Mouse (Mus musculus) testis, adult 2 months (tissue): ENCODE results near the gene 6430548M08Rik. TPM values are rescaled to one million over a fixed set of nuclear protein-coding genes. Genes with fewer than 3 reads are reported as not detected.

Source experiments
- H3K27ac ChIP-seq: fragments of 200-500 bp; 2 replicates; pipeline ENCODE4 v1.5.1; 2012; ENCODE audit warnings: low read depth, low read length; ENCODE audit not compliant: control insufficient read depth, insufficient read depth
- H3K27me3 ChIP-seq: fragments of 200-500 bp; 2 replicates; pipeline ENCODE4 v1.6.1; 2012; ENCODE audit warnings: mild to moderate bottlenecking, low read length, moderate library complexity; ENCODE audit not compliant: control insufficient read depth, insufficient read depth
- H3K36me3 ChIP-seq: fragments of 200-500 bp; 2 replicates; pipeline ENCODE4 v1.6.1; 2012; ENCODE audit warnings: mild to moderate bottlenecking, low read length; ENCODE audit not compliant: control insufficient read depth, insufficient read depth
- H3K4me1 ChIP-seq: fragments of 200-500 bp; 2 replicates; pipeline ENCODE4 v1.6.1; 2012; ENCODE audit warnings: low read length; ENCODE audit not compliant: control insufficient read depth, insufficient read depth
- H3K4me3 ChIP-seq: fragments of 200-500 bp; 2 replicates; pipeline ENCODE4 v1.5.1; 2012; ENCODE audit warnings: low read depth, mild to moderate bottlenecking, low read length, moderate library complexity, mixed read lengths; ENCODE audit not compliant: control insufficient read depth
- CTCF ChIP-seq: fragments of 200-500 bp; IDR thresholded peaks from 2 replicates; pipeline ENCODE4 v1.5.1; 2012; ENCODE audit warnings: low read depth, mild to moderate bottlenecking, inconsistent platforms, low read length, moderate library complexity; ENCODE audit not compliant: control insufficient read depth, insufficient read depth, insufficient replicate concordance
- POLR2A ChIP-seq: fragments of 200-500 bp; IDR thresholded peaks from 2 replicates; pipeline ENCODE4 v1.6.1; 2012; ENCODE audit warnings: low read depth, mild to moderate bottlenecking, inconsistent platforms, low read length, moderate library complexity; ENCODE audit not compliant: control insufficient read depth
- polyA plus RNA-seq: library from polyadenylated mRNA; depleted of rRNA; stranded (reverse); fragments of >200 nt; gene quantifications from 2 replicates; pipeline ENCODE4 v1.2.3, GENCODE M21; 2012

The 6430548M08Rik gene
- polyA plus RNA-seq, 1 experiment = 19.8 TPM

DNA sequence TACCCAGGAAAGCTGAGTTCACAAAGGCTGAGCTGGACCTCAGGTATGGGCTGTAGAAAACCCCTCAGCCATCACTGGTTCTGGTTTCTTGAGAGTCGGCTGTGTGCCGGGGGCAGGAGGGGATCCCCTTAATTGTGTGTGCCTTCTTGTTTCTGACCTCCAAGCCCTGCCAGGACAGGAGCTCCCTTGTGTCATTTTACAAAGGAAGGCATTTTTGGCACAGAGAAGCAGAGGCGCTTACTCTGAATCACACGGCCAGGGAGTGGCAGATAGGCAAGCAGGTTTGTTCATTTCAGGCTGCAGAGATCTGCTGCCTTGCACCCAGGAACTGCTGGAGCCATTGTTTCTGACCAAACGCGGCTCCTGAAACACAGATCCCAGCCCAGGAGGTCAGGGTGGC lies 38.6 kb upstream of the 6430548M08Rik start:
- no peak overlapping the region for H3K27ac ChIP-seq
- peaks cover 2% of the 10 kb centered on the region; the same call in 1 of the 2 replicates for H3K4me1 ChIP-seq
- TF ChIP-seq CTCF (no peak), POLR2A (no peak)
- no peaks in the 10 kb centered on the region for H3K27me3 ChIP-seq
- H3K4me3 ChIP-seq = no peak overlapping the region
- H3K36me3 ChIP-seq = no peaks in the 10 kb centered on the region

DNA sequence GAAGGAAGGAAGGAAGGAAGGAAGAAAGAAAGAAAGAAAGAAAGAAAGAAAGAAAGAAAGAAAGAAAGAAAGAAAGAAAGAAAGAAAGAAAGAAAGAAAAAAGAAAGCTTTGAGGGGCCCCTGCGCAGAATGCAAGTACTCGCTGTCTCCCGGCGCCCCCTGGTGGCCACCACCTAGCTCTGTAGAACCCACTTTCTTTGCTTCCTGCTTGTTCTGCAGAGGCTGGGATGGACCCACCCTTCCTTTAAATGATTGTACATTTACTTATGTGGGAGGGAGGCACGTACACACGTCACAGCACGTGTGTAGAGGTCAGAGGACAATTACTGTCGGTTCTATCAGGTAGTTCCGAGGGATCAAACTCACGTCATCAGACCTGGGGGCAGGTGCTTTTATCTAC lies 35.9 kb upstream of the 6430548M08Rik start:
- no peak overlapping the region for H3K4me3 ChIP-seq
- no peaks in the 10 kb centered on the region for H3K27me3 ChIP-seq
- no peaks in the 10 kb centered on the region for H3K4me1 ChIP-seq
- H3K27ac ChIP-seq = no peak overlapping the region
- no peak for TF ChIP-seq POLR2A
- TF ChIP-seq CTCF = peak; percentile 79
- no peaks in the 10 kb centered on the region; the same call in none of the 2 replicates for H3K36me3 ChIP-seq

DNA sequence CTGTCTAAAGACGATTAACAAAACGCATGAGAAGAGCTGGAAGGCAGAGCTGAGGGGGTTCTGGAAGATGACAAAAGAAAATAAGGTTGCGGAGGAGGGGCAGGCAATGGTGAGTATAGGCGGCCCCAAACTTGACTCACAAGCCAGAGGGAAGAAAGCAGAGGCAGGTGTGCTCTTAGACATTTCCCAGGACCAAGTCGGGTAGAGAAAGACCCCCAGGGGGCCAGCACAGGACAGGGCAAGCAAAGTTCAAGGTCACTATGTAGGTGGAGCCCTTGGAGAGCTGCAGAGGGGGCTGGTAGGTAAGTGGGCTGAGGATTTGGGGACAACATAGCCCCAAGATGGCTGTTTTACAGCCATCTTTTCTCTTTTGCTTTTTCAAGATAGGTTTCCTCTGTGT lies 34.6 kb upstream of the 6430548M08Rik start:
- Histone ChIP-seq H3K27me3 (no peaks in the 10 kb centered on the region), H3K4me3 (no peak overlapping the region), H3K27ac (no peak overlapping the region), H3K36me3 (no peaks in the 10 kb centered on the region; the same call in none of the 2 replicates), H3K4me1 (no peaks in the 10 kb centered on the region)
- no peak for TF ChIP-seq POLR2A
- TF ChIP-seq CTCF = no peak

DNA sequence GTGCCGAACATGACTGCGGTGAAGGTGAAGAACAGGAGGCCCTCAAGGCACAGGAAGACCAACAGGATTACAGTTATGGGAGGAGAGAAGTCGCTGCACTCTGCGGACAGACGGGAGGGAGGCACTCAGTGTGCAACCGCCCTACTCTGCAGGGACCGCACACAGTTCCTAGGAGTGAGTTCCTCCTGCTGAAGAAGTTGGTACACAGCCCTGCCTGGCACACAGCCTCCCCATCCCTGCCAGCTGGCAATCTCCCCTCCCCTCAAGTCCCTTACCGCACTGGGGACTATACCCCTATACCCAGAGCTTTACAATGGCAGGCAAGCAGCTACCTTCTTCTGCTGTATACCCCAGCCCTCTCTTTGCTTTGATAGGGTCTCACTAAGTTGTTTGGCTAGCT lies 30.7 kb upstream of the 6430548M08Rik start:
- Histone ChIP-seq H3K36me3 (no peaks in the 10 kb centered on the region; the same call in none of the 2 replicates), H3K27me3 (no peaks in the 10 kb centered on the region), H3K27ac (no peak overlapping the region), H3K4me3 (no peak overlapping the region), H3K4me1 (no peaks in the 10 kb centered on the region)
- TF ChIP-seq CTCF (no peak), POLR2A (no peak)

DNA sequence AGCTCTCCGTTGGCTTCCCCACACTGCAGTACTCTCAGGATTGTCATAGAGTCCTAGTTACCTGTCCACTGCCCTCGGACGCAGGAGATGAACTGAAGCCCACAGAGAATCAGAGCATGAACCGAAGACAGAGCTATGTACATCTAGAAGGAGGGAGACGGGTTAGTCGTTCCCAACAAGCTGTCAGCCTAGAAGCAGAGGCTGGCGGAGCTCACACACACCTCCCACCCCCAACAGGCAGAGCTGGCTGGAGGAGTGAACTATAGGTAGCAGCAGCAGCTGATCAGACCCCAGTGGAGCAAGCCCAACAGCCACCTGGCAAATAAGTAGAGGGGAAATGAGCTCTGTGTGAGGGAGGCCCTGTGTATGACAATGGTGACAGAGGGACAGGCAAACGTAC lies 29.2 kb upstream of the 6430548M08Rik start:
- Histone ChIP-seq H3K4me3 (no peak overlapping the region), H3K36me3 (no peaks in the 10 kb centered on the region; the same call in none of the 2 replicates), H3K4me1 (no peaks in the 10 kb centered on the region), H3K27me3 (no peaks in the 10 kb centered on the region), H3K27ac (no peak overlapping the region)
- TF ChIP-seq CTCF (no peak), POLR2A (no peak)

DNA sequence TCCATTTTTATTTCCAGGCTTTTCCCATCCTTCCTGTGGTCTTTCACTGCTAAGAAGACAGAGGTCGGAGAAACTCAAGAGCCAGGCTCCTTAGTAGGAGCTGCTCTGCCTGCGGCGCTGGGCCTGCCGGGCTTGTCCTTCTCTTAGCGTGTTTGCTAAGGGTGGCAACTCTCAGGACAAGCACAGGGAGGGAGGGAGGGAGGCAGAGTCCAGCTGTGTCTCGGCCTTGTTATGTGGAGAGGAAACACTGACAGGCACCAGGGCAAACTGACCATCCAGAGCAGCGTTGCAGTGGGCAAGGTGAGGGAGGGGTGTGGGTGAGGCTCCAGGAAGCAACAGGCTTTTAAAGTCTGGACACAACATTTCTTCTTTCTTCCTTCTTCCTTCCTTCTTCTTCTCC lies 24.4 kb upstream of the 6430548M08Rik start:
- Histone ChIP-seq H3K27me3 (no peaks in the 10 kb centered on the region), H3K36me3 (no peaks in the 10 kb centered on the region; the same call in none of the 2 replicates), H3K27ac (no peak overlapping the region), H3K4me3 (no peak overlapping the region), H3K4me1 (no peaks in the 10 kb centered on the region)
- TF ChIP-seq POLR2A (no peak), CTCF (no peak)

DNA sequence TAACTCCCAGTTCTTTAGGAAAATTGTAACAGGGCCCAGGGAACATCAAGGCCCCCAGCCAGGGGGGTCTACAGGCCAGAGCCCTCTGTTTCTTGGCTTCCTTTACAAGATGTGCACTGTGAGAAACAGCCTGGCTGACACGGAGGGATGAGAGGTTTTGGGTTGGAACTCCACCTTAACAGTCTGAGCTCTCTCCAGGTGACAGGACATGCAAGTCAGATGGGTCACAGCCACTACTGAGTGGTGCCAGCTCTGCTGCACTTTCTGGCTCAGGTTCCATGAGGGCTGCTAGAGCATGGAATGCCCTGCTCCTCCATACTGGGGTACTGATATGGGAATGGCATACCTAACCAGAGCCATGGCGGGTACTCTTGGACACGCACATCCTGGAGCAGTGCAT lies 22.9 kb upstream of the 6430548M08Rik start:
- TF ChIP-seq POLR2A (no peak), CTCF (no peak)
- Histone ChIP-seq H3K27me3 (no peaks in the 10 kb centered on the region), H3K36me3 (no peaks in the 10 kb centered on the region; the same call in 1 of the 2 replicates), H3K4me3 (no peak overlapping the region), H3K4me1 (no peaks in the 10 kb centered on the region), H3K27ac (no peak overlapping the region)

DNA sequence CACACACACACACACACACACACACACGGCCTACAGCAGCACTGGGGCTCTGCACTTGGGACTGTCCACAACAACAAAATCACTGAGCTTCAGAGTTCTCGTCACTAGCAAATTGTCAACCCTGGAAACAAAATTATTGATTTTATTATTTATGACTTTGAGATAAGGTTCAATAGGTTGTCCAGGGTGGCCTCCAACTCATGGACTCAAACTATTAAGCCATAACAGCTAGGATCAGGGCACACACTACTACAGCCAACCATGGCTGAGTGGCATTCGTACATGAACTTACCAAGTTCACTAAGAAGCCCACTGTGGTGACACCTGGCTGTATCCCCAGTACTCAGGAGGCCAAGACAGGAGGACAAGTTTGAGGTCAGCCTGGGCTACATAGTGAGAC lies 20.8 kb upstream of the 6430548M08Rik start:
- Histone ChIP-seq H3K27ac (no peak overlapping the region), H3K4me1 (no peaks in the 10 kb centered on the region; the same call in 1 of the 2 replicates), H3K27me3 (no peaks in the 10 kb centered on the region), H3K36me3 (no peaks in the 10 kb centered on the region; the same call in 1 of the 2 replicates), H3K4me3 (no peak overlapping the region)
- TF ChIP-seq CTCF (no peak), POLR2A (no peak)
